Mouse (Mus musculus): ENCODE data around the gene Prnd.

Prnd gene

GRCm38 (mm10) chr2:131939404-131940111, 11.1 kb upstream of the Prnd start:
- DNase-seq (ENCODE audit: low spot score in 2 of 2) = peak in 1 of 2 experiments; percentile 45

- DNase-seq (ENCODE audit: low spot score in 2 of 2) = no peak
These were observed 10.2 kb upstream of the Prnd start for GRCm38 (mm10) chr2:131940506-131940905.

- no peak for DNase-seq (ENCODE audit: low spot score in 2 of 2)
These were observed 9.2 kb upstream of the Prnd start for GRCm38 (mm10) chr2:131941501-131941900.

GRCm38 (mm10) chr2:131944370-131944769, 6.3 kb upstream of the Prnd start:
- no peak for DNase-seq (ENCODE audit: low spot score in 2 of 2)

- DNase-seq (ENCODE audit: low spot score in 2 of 2) = no peak
These were observed 5.4 kb upstream of the Prnd start for GRCm38 (mm10) chr2:131945225-131945624.

- no peak for DNase-seq (ENCODE audit: low spot score in 2 of 2)
These were observed 4.9 kb upstream of the Prnd start for GRCm38 (mm10) chr2:131945765-131946164.

- no peak for DNase-seq (ENCODE audit: low spot score in 2 of 2)
These were observed 4.3 kb upstream of the Prnd start for GRCm38 (mm10) chr2:131946351-131946750.

- DNase-seq (ENCODE audit: low spot score in 2 of 2) = no peak
These were observed 2.5 kb upstream of the Prnd start for GRCm38 (mm10) chr2:131948156-131948555.

- no peak for DNase-seq (ENCODE audit: low spot score in 2 of 2)
These were observed 1.6 kb upstream of the Prnd start for GRCm38 (mm10) chr2:131948916-131949639.

- peak; percentile 37 to 42 for DNase-seq (ENCODE audit: low spot score in 2 of 2)
These were observed 679 bp upstream of the Prnd start for GRCm38 (mm10) chr2:131949767-131950597.

GRCm38 (mm10) chr2:131952456-131952855, 1.8 kb downstream of the Prnd start:
- DNase-seq (ENCODE audit: low spot score in 2 of 2) = no peak

GRCm38 (mm10) chr2:131952961-131953538, 2.4 kb downstream of the Prnd start:
- no peak for DNase-seq (ENCODE audit: low spot score in 2 of 2)

GRCm38 (mm10) chr2:131953711-131954110, 3.0 kb downstream of the Prnd start:
- DNase-seq (ENCODE audit: low spot score in 2 of 2) = no peak

GRCm38 (mm10) chr2:131954835-131955234, 4.2 kb downstream of the Prnd start:
- DNase-seq (ENCODE audit: low spot score in 2 of 2) = no peak

GRCm38 (mm10) chr2:131955264-131955663, 4.6 kb downstream of the Prnd start:
- DNase-seq (ENCODE audit: low spot score in 2 of 2) = peak in 1 of 2 experiments; percentile 39

- no peak for DNase-seq (ENCODE audit: low spot score in 2 of 2)
These were observed 5.9 kb downstream of the Prnd start for GRCm38 (mm10) chr2:131956336-131957256.

- no peak for DNase-seq (ENCODE audit: low spot score in 2 of 2)
These were observed 7.1 kb downstream of the Prnd start for GRCm38 (mm10) chr2:131957731-131958222.

GRCm38 (mm10) chr2:131961671-131962070, 11.0 kb downstream of the Prnd start:
- no peak for DNase-seq (ENCODE audit: low spot score in 2 of 2)

GRCm38 (mm10) chr2:131970597-131970996, 19.9 kb downstream of the Prnd start:
- DNase-seq (ENCODE audit: low spot score in 2 of 2) = no peak

GRCm38 (mm10) chr2:131971098-131971497, 20.4 kb downstream of the Prnd start:
- no peak for DNase-seq (ENCODE audit: low spot score in 2 of 2)

GRCm38 (mm10) chr2:131976663-131977062, 26.0 kb downstream of the Prnd start:
- no peak for DNase-seq (ENCODE audit: low spot score in 2 of 2)

All from urinary bladder, postnatal 36 days (tissue).